Mouse (Mus musculus) lung, postnatal 0 days (tissue): Measurements from ENCODE around the gene Tcf7l2.

Experiments used
- CTCF ChIP-seq: IDR thresholded peaks from 2 replicates; pipeline ENCODE4 v1.5.1; 2016; ENCODE audit warnings: antibody characterized with exemption, mild to moderate bottlenecking
- EP300 ChIP-seq: IDR thresholded peaks from 2 replicates; pipeline ENCODE4 v1.6.1; 2016; ENCODE audit warnings: antibody characterized with exemption, mild to moderate bottlenecking, control low read depth

GRCm38 (mm10) chr19:55795349-55795748 lies 53.7 kb downstream of the Tcf7l2 start:
- TF ChIP-seq CTCF (no peak), EP300 (no peak)
